Mouse (Mus musculus): Measurements from ENCODE around the gene Farsa. TPM values are rescaled to one million over a fixed set of nuclear protein-coding genes. Genes with fewer than 3 reads are reported as not detected.

Farsa gene
- total and polyA plus RNA-seq, 2 experiments from 2014 or later = 38.3 to 40.0 TPM

GRCm38 (mm10) chr8:84840248-84840999, 16.4 kb upstream of the Farsa start, which contains the start of gene Rad23a:
Gene Rad23a (minus strand): TSS chr8:84840665.
- Histone ChIP-seq H3K4me3 (ENCODE audit: low read depth, low read length) (peak within 1 kb of the TSS; percentile 93), H3K27me3 (ENCODE audit: control insufficient read depth, insufficient read depth, low read length) (no peaks in the 10 kb centered on the region), H3K4me2 (ENCODE audit: low read depth, low read length) (peak within 1 kb of the TSS; percentile 78), H3K36me3 (replicated peaks; ENCODE audit: control insufficient read depth, insufficient read depth, low read length) (peaks cover 77% of the 10 kb centered on the region), H3K4me1 (ENCODE audit: control insufficient read depth, insufficient read depth) (peaks cover 15% of the 10 kb centered on the region; the same call in 1 of the 2 replicates), H3K27ac (ENCODE audit: low read depth) (peak within 1 kb of the TSS; percentile 86), H3K9ac (replicated peaks; ENCODE audit: low read depth, low read length) (peak within 1 kb of the TSS; percentile 80), H3K9me3 (replicated peaks; ENCODE audit: control insufficient read depth, low read length) (no peaks in the 10 kb centered on the region)
- no peak for TF ChIP-seq CTCF (IDR thresholded peaks at IDR 0.05; ENCODE audit: low read depth)
- TF ChIP-seq EP300 (IDR thresholded peaks at IDR 0.05; ENCODE audit: low read depth) = 0 out of 2 replicates have a peak, but pooled peaks have one; percentile 12
- under 1% methylated on average over 54 of the region's 55 CpGs for WGBS
- DNase-seq (ENCODE audit: low spot score) (peak; percentile 96), ATAC-seq (ENCODE audit: insufficient read depth, low read depth) (peak; percentile 96)

GRCm38 (mm10) chr8:84841514-84841913, 15.3 kb upstream of the Farsa start:
- TF ChIP-seq EP300 (IDR thresholded peaks at IDR 0.05; ENCODE audit: low read depth) (no peak), CTCF (IDR thresholded peaks at IDR 0.05; ENCODE audit: low read depth) (no peak)
- Histone ChIP-seq H3K27ac (ENCODE audit: low read depth) (no peak overlapping the region; the same call in 1 of the 2 replicates), H3K4me2 (ENCODE audit: low read depth, low read length) (no peak overlapping the region), H3K9ac (replicated peaks; ENCODE audit: low read depth, low read length) (no peak overlapping the region), H3K36me3 (replicated peaks; ENCODE audit: control insufficient read depth, insufficient read depth, low read length) (peaks cover 66% of the 10 kb centered on the region), H3K27me3 (ENCODE audit: control insufficient read depth, insufficient read depth, low read length) (no peaks in the 10 kb centered on the region), H3K4me1 (ENCODE audit: control insufficient read depth, insufficient read depth) (peaks cover 18% of the 10 kb centered on the region; the same call in 1 of the 2 replicates), H3K4me3 (ENCODE audit: low read depth, low read length) (no peak overlapping the region), H3K9me3 (replicated peaks; ENCODE audit: control insufficient read depth, low read length) (no peaks in the 10 kb centered on the region)
- DNase-seq (ENCODE audit: low spot score) (no peak), ATAC-seq (ENCODE audit: insufficient read depth, low read depth) (no peak)
- WGBS = 71% methylated on average over 1 of the region's 1 CpGs

GRCm38 (mm10) chr8:84844397-84845070, 12.3 kb upstream of the Farsa start:
- ATAC-seq (ENCODE audit: insufficient read depth, low read depth) (no peak), DNase-seq (ENCODE audit: low spot score) (no peak)
- TF ChIP-seq EP300 (IDR thresholded peaks at IDR 0.05; ENCODE audit: low read depth) (no peak), CTCF (IDR thresholded peaks at IDR 0.05; ENCODE audit: low read depth) (no peak)
- WGBS = 70% methylated on average over 9 of the region's 9 CpGs
- Histone ChIP-seq H3K36me3 (replicated peaks; ENCODE audit: control insufficient read depth, insufficient read depth, low read length) (peaks cover 43% of the 10 kb centered on the region), H3K9me3 (replicated peaks; ENCODE audit: control insufficient read depth, low read length) (no peaks in the 10 kb centered on the region), H3K4me3 (ENCODE audit: low read depth, low read length) (0 out of 2 replicates have a peak overlapping the region, but pooled peaks have one; percentile 72), H3K27me3 (ENCODE audit: control insufficient read depth, insufficient read depth, low read length) (no peaks in the 10 kb centered on the region), H3K27ac (ENCODE audit: low read depth) (no peak overlapping the region), H3K9ac (replicated peaks; ENCODE audit: low read depth, low read length) (no peak overlapping the region), H3K4me1 (ENCODE audit: control insufficient read depth, insufficient read depth) (peaks cover 21% of the 10 kb centered on the region; the same call in 1 of the 2 replicates), H3K4me2 (ENCODE audit: low read depth, low read length) (no peak overlapping the region)

GRCm38 (mm10) chr8:84845355-84846093, 11.3 kb upstream of the Farsa start:
- ATAC-seq (ENCODE audit: insufficient read depth, low read depth) = no peak
- Histone ChIP-seq H3K27ac (ENCODE audit: low read depth) (no peak overlapping the region), H3K36me3 (replicated peaks; ENCODE audit: control insufficient read depth, insufficient read depth, low read length) (peaks cover 43% of the 10 kb centered on the region), H3K9me3 (replicated peaks; ENCODE audit: control insufficient read depth, low read length) (no peaks in the 10 kb centered on the region), H3K4me1 (ENCODE audit: control insufficient read depth, insufficient read depth) (peaks cover 17% of the 10 kb centered on the region; the same call in 1 of the 2 replicates), H3K27me3 (ENCODE audit: control insufficient read depth, insufficient read depth, low read length) (no peaks in the 10 kb centered on the region), H3K9ac (replicated peaks; ENCODE audit: low read depth, low read length) (peak overlapping the region; percentile 66), H3K4me2 (ENCODE audit: low read depth, low read length) (peak overlapping the region; percentile 67), H3K4me3 (ENCODE audit: low read depth, low read length) (peak overlapping the region; percentile 72)
- DNase-seq (ENCODE audit: low spot score) = peak; percentile 40
- 9% methylated on average over 12 of the region's 12 CpGs for WGBS
- peak; percentile 63 for TF ChIP-seq CTCF (IDR thresholded peaks at IDR 0.05; ENCODE audit: low read depth)
- TF ChIP-seq EP300 (IDR thresholded peaks at IDR 0.05; ENCODE audit: low read depth) = no peak

GRCm38 (mm10) chr8:84846094-84846721, 10.6 kb upstream of the Farsa start:
- Histone ChIP-seq H3K9me3 (replicated peaks; ENCODE audit: control insufficient read depth, low read length) (no peaks in the 10 kb centered on the region), H3K9ac (replicated peaks; ENCODE audit: low read depth, low read length) (peak overlapping the region; percentile 66), H3K4me3 (ENCODE audit: low read depth, low read length) (peak overlapping the region; percentile 72), H3K36me3 (replicated peaks; ENCODE audit: control insufficient read depth, insufficient read depth, low read length) (peaks cover 42% of the 10 kb centered on the region), H3K4me1 (ENCODE audit: control insufficient read depth, insufficient read depth) (peaks cover 17% of the 10 kb centered on the region; the same call in 1 of the 2 replicates), H3K27ac (ENCODE audit: low read depth) (peak overlapping the region; percentile 58), H3K4me2 (ENCODE audit: low read depth, low read length) (peak overlapping the region; percentile 67), H3K27me3 (ENCODE audit: control insufficient read depth, insufficient read depth, low read length) (no peaks in the 10 kb centered on the region)
- no peak for TF ChIP-seq CTCF (IDR thresholded peaks at IDR 0.05; ENCODE audit: low read depth)
- TF ChIP-seq EP300 (IDR thresholded peaks at IDR 0.05; ENCODE audit: low read depth) = no peak
- no peak for DNase-seq (ENCODE audit: low spot score)
- whole genome bisulfite sequencing = 0% methylated on average over 30 of the region's 30 CpGs
- peak; percentile 7 for ATAC-seq (ENCODE audit: insufficient read depth, low read depth)
